Mouse (Mus musculus) liver, adult 2 months (tissue): Measurements from ENCODE around the gene Serpina16. TPM values are rescaled to one million over a fixed set of nuclear protein-coding genes. Genes with fewer than 3 reads are reported as not detected.
A peak's percentile ranks its signal among the peaks of the same experiment; 100 is the strongest.
"Not testable (repeated sequence)": the region's sequence is repeated elsewhere in the genome, so short reads cannot be mapped to it uniquely, and the experiment has no call there.

Source experiments
- DNase-seq: peaks from one replicate; pipeline ENCODE4 v3.0.0-alpha.2; 2011; ENCODE audit warnings: low read depth, low spot score; ENCODE audit errors: extremely low read depth
- H3K27ac ChIP-seq: fragments of 200-500 bp; replicated peaks from 2 replicates; pipeline ENCODE4 v1.5.1; 2012; ENCODE audit warnings: low read depth, mild to moderate bottlenecking, control low read depth, inconsistent platforms, low read length; ENCODE audit not compliant: insufficient read depth
- H3K27me3 ChIP-seq: fragments of 200-500 bp; 2 replicates; pipeline ENCODE4 v1.6.1; 2012; ENCODE audit warnings: mild to moderate bottlenecking, moderate library complexity, low read length, inconsistent platforms; ENCODE audit not compliant: control insufficient read depth, insufficient read depth
- H3K36me3 ChIP-seq: fragments of 200-500 bp; 2 replicates; pipeline ENCODE4 v1.6.1; 2012; ENCODE audit warnings: low read length, inconsistent platforms; ENCODE audit not compliant: control insufficient read depth, insufficient read depth
- H3K4me1 ChIP-seq: fragments of 200-500 bp; 2 replicates; pipeline ENCODE4 v1.6.1; 2011; ENCODE audit warnings: low read length; ENCODE audit not compliant: control insufficient read depth, insufficient read depth
- H3K4me3 ChIP-seq: fragments of 200-500 bp; 2 replicates; pipeline ENCODE4 v1.5.1; 2011; ENCODE audit warnings: low read depth, mild to moderate bottlenecking, control low read depth, low read length, moderate library complexity; ENCODE audit not compliant: insufficient read depth
- H3K79me2 ChIP-seq: fragments of 200-500 bp; 2 replicates; pipeline ENCODE4 v1.6.1; 2012; ENCODE audit warnings: inconsistent platforms, mild to moderate bottlenecking, low read length, moderate library complexity; ENCODE audit not compliant: control insufficient read depth, insufficient read depth
- H3K9ac ChIP-seq: fragments of 200-500 bp; 2 replicates; pipeline ENCODE4 v1.6.1; 2012; ENCODE audit warnings: low read depth, mild to moderate bottlenecking, control low read depth, inconsistent platforms, low read length
- CTCF ChIP-seq: fragments of 200-500 bp; IDR thresholded peaks from 2 replicates; pipeline ENCODE4 v1.5.1; 2011; ENCODE audit warnings: low read depth, low read length, control low read depth
- POLR2A ChIP-seq: fragments of 200-500 bp; IDR thresholded peaks from 2 replicates; pipeline ENCODE4 v1.6.1; 2011; ENCODE audit warnings: low read length, control low read depth; ENCODE audit not compliant: insufficient read depth; ENCODE audit errors: extremely low read depth
- WGBS: fragments of 180-500 bp; shearing (Covaris S2); methylation state at CpG from one replicate; pipeline ENCODE4 v1.1.7; 2018; 5-methylcytosine and 5-hydroxymethylcytosine counted together
- polyA plus RNA-seq: library from polyadenylated mRNA; depleted of rRNA; stranded (reverse); fragments of >200 nt; gene quantifications from 2 replicates; pipeline ENCODE4 v1.2.3, GENCODE M21; 2012
- total RNA-seq: library from RNA; depleted of rRNA; stranded (reverse); fragments of >200 nt; gene quantifications from 2 replicates; pipeline ENCODE4 v1.2.3, GENCODE M21; 2014

Serpina16 gene
- total and polyA plus RNA-seq, 2 experiments = not detected

GRCm38 (mm10) chr12:103681739-103682138, 5.8 kb upstream of the Serpina16 start:
- no peak for TF ChIP-seq CTCF
- no peak for TF ChIP-seq POLR2A
- H3K79me2 ChIP-seq = no peaks in the 10 kb centered on the region
- no peaks in the 10 kb centered on the region for H3K27me3 ChIP-seq
- H3K9ac ChIP-seq = no peak overlapping the region
- H3K4me1 ChIP-seq = peaks cover 16% of the 10 kb centered on the region
- no peak overlapping the region for H3K4me3 ChIP-seq
- H3K27ac ChIP-seq = peak overlapping the region; percentile 43; the same call in 1 of the 2 replicates
- no peaks in the 10 kb centered on the region for H3K36me3 ChIP-seq
- DNase-seq = peak; percentile 77
- 15% methylated on average over 2 of the region's 2 CpGs for WGBS

GRCm38 (mm10) chr12:103681169-103681568, 5.2 kb upstream of the Serpina16 start:
- no peaks in the 10 kb centered on the region for H3K27me3 ChIP-seq
- H3K79me2 ChIP-seq = no peaks in the 10 kb centered on the region
- H3K9ac ChIP-seq = no peak overlapping the region
- no peak for TF ChIP-seq CTCF
- TF ChIP-seq POLR2A = no peak
- peak; percentile 67 for DNase-seq
- WGBS = 23% methylated on average over 2 of the region's 2 CpGs
- H3K4me3 ChIP-seq = no peak overlapping the region
- H3K27ac ChIP-seq = 0 out of 2 replicates have a peak overlapping the region, but pooled peaks have one; percentile 43
- peaks cover 16% of the 10 kb centered on the region for H3K4me1 ChIP-seq
- H3K36me3 ChIP-seq = no peaks in the 10 kb centered on the region

- not testable (repeated sequence) for H3K4me3 ChIP-seq, H3K9ac ChIP-seq, H3K27me3 ChIP-seq, H3K79me2 ChIP-seq, H3K36me3 ChIP-seq, H3K27ac ChIP-seq
- 68% methylated on average over 1 of the region's 1 CpGs for WGBS
- H3K4me1 ChIP-seq = peaks cover 16% of the 10 kb centered on the region
- DNase-seq = peak; percentile 78
Observed at GRCm38 (mm10) chr12:103679853-103680252, 3.9 kb upstream of the Serpina16 start.

- no peaks in the 10 kb centered on the region for H3K4me1 ChIP-seq
- H3K9ac ChIP-seq = no peak overlapping the region
- no peak overlapping the region for H3K4me3 ChIP-seq
- 17% methylated on average over 2 of the region's 2 CpGs for WGBS
- no peak for TF ChIP-seq POLR2A
- no peak for TF ChIP-seq CTCF
- no peaks in the 10 kb centered on the region for H3K27me3 ChIP-seq
- DNase-seq = no peak
- no peaks in the 10 kb centered on the region for H3K36me3 ChIP-seq
- H3K27ac ChIP-seq = no peak overlapping the region
- no peaks in the 10 kb centered on the region for H3K79me2 ChIP-seq
Observed at GRCm38 (mm10) chr12:103673179-103673578, 2.8 kb downstream of the Serpina16 start.

- H3K27ac ChIP-seq = no peak overlapping the region
- TF ChIP-seq CTCF (no peak), POLR2A (no peak)
- H3K9ac ChIP-seq = no peak overlapping the region
- H3K4me3 ChIP-seq = no peak overlapping the region
- whole genome bisulfite sequencing = 86% methylated on average over 3 of the region's 3 CpGs
- no peaks in the 10 kb centered on the region for H3K79me2 ChIP-seq
- no peak for DNase-seq
- H3K4me1 ChIP-seq = no peaks in the 10 kb centered on the region
- H3K36me3 ChIP-seq = no peaks in the 10 kb centered on the region
- H3K27me3 ChIP-seq = no peaks in the 10 kb centered on the region
Observed at GRCm38 (mm10) chr12:103671483-103671882, 4.5 kb downstream of the Serpina16 start.

- Histone ChIP-seq H3K4me1 (no peaks in the 10 kb centered on the region), H3K36me3 (no peaks in the 10 kb centered on the region), H3K27me3 (no peaks in the 10 kb centered on the region), H3K79me2 (no peaks in the 10 kb centered on the region), H3K4me3 (no peak overlapping the region), H3K9ac (no peak overlapping the region), H3K27ac (no peak overlapping the region)
- DNase-seq = no peak
- no peak for TF ChIP-seq CTCF
- TF ChIP-seq POLR2A = no peak
- WGBS = 65% methylated on average over 2 of the region's 2 CpGs
Observed at GRCm38 (mm10) chr12:103670964-103671363, 5.0 kb downstream of the Serpina16 start.
